Mouse (Mus musculus) limb, embryonic 14.5 days (tissue): Measurements from ENCODE around the gene Tle6. TPM values are rescaled to one million over a fixed set of nuclear protein-coding genes. Genes with fewer than 3 reads are reported as not detected.

Source experiments
- ATAC-seq: fragments of 200-750 bp; cut with Nextera tagmentation; 2 replicates; pipeline ENCODE4 v1.8.0; 2017; ENCODE audit warnings: low read depth, moderate number of reproducible peaks, moderate TSS enrichment; ENCODE audit not compliant: low FRiP score
- DNase-seq: peaks from one replicate; pipeline ENCODE4 v3.0.0-alpha.2; 2015; ENCODE audit warnings: low spot score
- H3K27ac ChIP-seq: fragments of 300-500 bp; sonication (generic); replicated peaks from 2 replicates; pipeline ENCODE4 v1.5.1; 2014; ENCODE audit warnings: low read depth, mild to moderate bottlenecking, low read length, moderate library complexity, mixed read lengths
- H3K27me3 ChIP-seq: fragments of 300-500 bp; sonication (generic); 2 replicates; pipeline ENCODE4 v1.6.1; 2014; ENCODE audit warnings: low read length, mixed read lengths; ENCODE audit not compliant: control insufficient read depth, insufficient read depth
- H3K36me3 ChIP-seq: fragments of 300-500 bp; sonication (generic); 2 replicates; pipeline ENCODE4 v1.6.1; 2014; ENCODE audit warnings: mild to moderate bottlenecking, low read length, moderate library complexity, mixed read lengths; ENCODE audit not compliant: control insufficient read depth, insufficient read depth
- H3K4me1 ChIP-seq: fragments of 300-500 bp; sonication (generic); 2 replicates; pipeline ENCODE4 v1.6.1; 2014; ENCODE audit warnings: antibody characterized with exemption, low read length, mixed read lengths; ENCODE audit not compliant: control insufficient read depth, insufficient read depth
- H3K4me2 ChIP-seq: fragments of 300-500 bp; sonication (generic); replicated peaks from 2 replicates; pipeline ENCODE4 v1.6.1; 2014; ENCODE audit warnings: low read depth, mild to moderate bottlenecking, low read length, moderate library complexity; ENCODE audit not compliant: severe bottlenecking
- H3K4me3 ChIP-seq: fragments of 300-500 bp; sonication (generic); replicated peaks from 2 replicates; pipeline ENCODE4 v1.5.1; 2014; ENCODE audit warnings: low read length
- H3K9ac ChIP-seq: fragments of 300-500 bp; sonication (generic); 2 replicates; pipeline ENCODE4 v1.6.1; 2014; ENCODE audit warnings: mild to moderate bottlenecking, low read depth, low read length, moderate library complexity; ENCODE audit not compliant: severe bottlenecking
- H3K9me3 ChIP-seq: fragments of 300-500 bp; sonication (generic); 2 replicates; pipeline ENCODE4 v1.6.1; 2016; ENCODE audit warnings: low read length; ENCODE audit not compliant: control insufficient read depth
- POLR2A ChIP-seq: fragments of 200-500 bp; IDR thresholded peaks from 2 replicates; pipeline ENCODE4 v1.8.0; 2012; ENCODE audit warnings: inconsistent platforms, mild to moderate bottlenecking, moderate library complexity, borderline replicate concordance; ENCODE audit not compliant: insufficient read depth, insufficient read length; ENCODE audit errors: extremely low read depth
- WGBS: fragments of 180-500 bp; shearing (Covaris S2); extraction: QIAGEN DNeasy Blood & Tissue Kit; methylation state at CpG from one replicate; pipeline ENCODE4 v1.1.7; 2014; 5-methylcytosine and 5-hydroxymethylcytosine counted together
- polyA plus RNA-seq, 2 experiments: library from polyadenylated mRNA; depleted of rRNA in 1 of 2; stranded (reverse) in 1 of 2; unstranded in 1 of 2; fragments of >200 nt; fragmentation: Nextera tagmentation in 1 of 2; extraction: Ambion mirVana in 1 of 2; gene quantifications; 2 replicates each; pipeline versions ENCODE4 v1.2.1 to v1.2.3; 2012 to 2014

The Tle6 gene
- polyA plus RNA-seq, 2 experiments = 9.2 to 24.2 TPM

DNA sequence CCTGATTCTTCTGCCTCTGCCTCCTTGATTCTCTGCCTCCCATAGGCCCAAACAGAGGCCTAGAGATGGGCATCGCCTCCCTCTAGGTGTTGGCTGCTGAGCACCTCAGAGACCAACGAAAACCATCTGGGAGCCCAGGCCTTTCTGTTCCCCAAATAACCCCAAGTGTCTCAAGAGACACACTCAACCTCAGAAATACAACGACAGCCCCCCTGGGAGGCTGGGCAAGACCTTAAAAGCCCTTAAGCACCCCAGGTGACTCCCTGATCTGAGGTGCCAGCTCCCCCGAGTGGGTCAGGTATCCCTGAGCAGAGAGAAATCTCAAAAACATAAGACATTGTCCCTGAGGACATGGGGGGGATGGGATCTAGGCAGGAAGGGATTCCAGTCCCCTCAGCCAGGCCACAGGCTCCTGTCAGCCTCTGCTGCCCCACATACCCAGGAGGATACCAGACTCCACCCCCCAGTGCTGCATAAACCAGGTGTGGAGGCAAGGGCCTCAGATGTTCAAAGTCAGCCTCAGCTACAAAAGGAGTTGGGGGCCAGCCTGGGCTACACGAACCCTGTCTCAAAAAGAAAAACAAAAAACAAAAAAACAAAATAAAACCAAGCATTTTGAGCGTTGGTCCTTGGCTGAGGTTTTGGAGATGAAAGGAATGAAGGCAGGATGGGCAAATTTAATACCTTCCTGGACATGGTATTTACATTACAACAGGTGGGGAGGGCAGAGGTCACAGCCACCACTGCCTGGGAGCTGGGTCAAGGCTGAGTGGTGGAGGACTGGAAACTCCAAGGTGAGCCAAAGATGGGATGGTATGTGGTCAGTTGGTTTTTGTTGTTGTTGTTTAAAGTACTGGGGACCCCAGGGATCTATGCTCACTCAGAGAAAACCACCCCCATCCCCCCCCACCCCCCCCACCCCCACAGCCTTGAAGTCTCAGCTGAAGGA is 46.8 kb downstream of the Tle6 start:
- Histone ChIP-seq H3K4me1 (peaks cover 11% of the 10 kb centered on the region), H3K4me3 (no peak overlapping the region), H3K27ac (no peak overlapping the region), H3K9me3 (no peaks in the 10 kb centered on the region), H3K4me2 (no peak overlapping the region), H3K27me3 (no peaks in the 10 kb centered on the region), H3K36me3 (no peaks in the 10 kb centered on the region), H3K9ac (no peak overlapping the region)
- no peak for DNase-seq
- no peak for TF ChIP-seq POLR2A
- ATAC-seq = no peak
- 71% methylated on average over 6 of the region's 6 CpGs for WGBS

DNA sequence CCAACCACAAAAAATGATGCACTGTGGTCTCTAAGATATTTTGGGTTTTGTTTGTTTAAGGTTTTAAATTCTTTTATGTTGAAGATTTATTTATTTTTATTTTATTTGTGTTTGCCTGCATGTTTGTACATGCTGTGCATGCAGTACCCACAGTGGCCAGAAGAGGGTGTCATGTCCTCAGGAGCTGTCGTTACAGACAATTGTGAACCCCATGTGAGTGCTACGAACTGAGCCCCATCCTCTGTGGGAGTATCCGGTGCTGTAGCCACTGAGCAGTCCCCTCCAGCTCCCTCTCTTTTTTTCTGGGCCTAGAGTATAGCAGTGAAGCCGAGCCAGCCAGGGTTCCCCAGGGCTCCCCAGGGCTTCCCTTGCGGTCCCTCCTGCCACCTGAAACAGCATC is 47.6 kb downstream of the Tle6 start:
- H3K4me2 ChIP-seq = no peak overlapping the region
- H3K27ac ChIP-seq = no peak overlapping the region
- no peak overlapping the region for H3K4me3 ChIP-seq
- no peaks in the 10 kb centered on the region for H3K27me3 ChIP-seq
- H3K36me3 ChIP-seq = no peaks in the 10 kb centered on the region
- no peak overlapping the region for H3K9ac ChIP-seq
- no peaks in the 10 kb centered on the region for H3K9me3 ChIP-seq
- DNase-seq (no peak), ATAC-seq (no peak)
- 88% methylated on average over 5 of the region's 5 CpGs for WGBS
- peaks cover 7% of the 10 kb centered on the region for H3K4me1 ChIP-seq
- TF ChIP-seq POLR2A = no peak

DNA sequence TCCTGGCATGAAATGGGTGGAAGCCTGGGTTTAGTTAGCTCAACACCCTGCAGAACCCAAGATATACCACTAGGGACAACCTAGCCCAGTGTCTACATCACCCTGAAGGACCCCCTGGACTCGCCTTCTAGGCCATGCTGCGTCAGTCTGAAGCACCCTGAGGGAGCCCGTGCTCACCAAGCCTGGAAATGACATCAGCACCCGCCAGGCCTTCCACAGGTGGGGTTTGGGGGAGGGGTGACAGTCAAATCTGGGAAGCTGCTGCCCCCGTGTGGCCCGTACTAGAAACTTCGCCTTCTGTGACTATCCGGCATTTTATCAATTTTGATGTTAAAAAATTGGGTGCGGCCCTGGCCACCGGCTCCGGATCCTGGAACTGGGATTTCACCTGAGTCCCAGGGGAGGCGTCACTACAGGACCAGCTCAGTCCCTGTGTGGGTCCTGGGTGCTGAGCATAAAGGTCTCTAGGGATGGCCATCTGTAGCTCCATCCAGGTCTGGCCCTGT is 49.2 kb downstream of the Tle6 start:
- TF ChIP-seq POLR2A = no peak
- 3% methylated on average over 12 of the region's 12 CpGs for WGBS
- no peak overlapping the region for H3K4me2 ChIP-seq

DNA sequence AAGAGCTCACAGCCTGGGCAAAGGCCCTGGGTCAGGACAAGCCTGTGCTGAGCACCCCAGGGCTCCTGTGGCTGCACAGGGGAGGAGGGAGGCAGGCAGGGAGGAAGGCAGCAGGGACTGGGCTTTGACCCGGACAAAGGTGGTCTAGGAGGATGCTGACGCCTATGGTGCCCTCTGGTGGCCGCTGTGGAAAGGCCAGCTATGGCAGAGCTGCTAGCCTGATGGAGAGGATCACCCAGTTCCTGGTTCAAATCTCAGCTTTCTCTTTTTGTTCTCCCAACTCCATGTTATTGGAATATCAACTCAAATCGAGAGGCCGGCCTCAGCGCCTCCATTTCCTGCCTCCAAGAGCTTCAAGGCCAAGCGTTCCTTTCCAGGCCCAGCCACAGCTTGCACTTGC is 50.6 kb downstream of the Tle6 start:
- Histone ChIP-seq H3K27me3 (no peaks in the 10 kb centered on the region), H3K27ac (no peak overlapping the region), H3K4me2 (no peak overlapping the region), H3K4me1 (peaks cover 7% of the 10 kb centered on the region), H3K9ac (no peak overlapping the region), H3K4me3 (no peak overlapping the region), H3K36me3 (no peaks in the 10 kb centered on the region), H3K9me3 (no peaks in the 10 kb centered on the region)
- ATAC-seq = no peak
- DNase-seq = no peak
- no peak for TF ChIP-seq POLR2A
- 11% methylated on average over 6 of the region's 7 CpGs for WGBS

More for the DNA sequence above, 49.2 kb downstream of the Tle6 start:
- Histone ChIP-seq H3K27me3 (no peaks in the 10 kb centered on the region), H3K27ac (0 out of 2 replicates have a peak overlapping the region, but pooled peaks have one; percentile 58), H3K4me1 (peaks cover 7% of the 10 kb centered on the region), H3K4me3 (no peak overlapping the region), H3K9ac (no peak overlapping the region), H3K36me3 (no peaks in the 10 kb centered on the region), H3K9me3 (no peaks in the 10 kb centered on the region)
- ATAC-seq (peak; percentile 88), DNase-seq (peak; percentile 84)

DNA sequence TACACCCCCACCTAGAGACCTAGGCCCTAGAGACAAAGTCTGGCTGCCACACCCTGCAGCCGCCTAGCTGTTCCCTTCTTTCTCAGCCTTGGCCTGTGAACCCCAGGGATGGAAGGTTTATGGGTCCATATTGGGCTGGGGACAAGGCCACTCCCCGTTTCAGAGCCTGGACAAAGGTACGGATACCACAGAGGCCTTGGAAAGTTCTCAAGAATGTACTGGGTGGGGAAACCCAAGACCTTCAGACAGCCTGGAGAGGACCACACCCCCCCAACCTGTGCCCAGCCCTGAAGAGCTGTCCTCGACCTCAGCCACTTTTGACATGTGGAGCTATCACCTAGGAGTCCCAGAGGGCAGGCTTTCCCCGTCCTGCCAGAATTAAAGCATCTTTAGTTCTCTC is 51.9 kb downstream of the Tle6 start:
- Histone ChIP-seq H3K4me1 (peaks cover 10% of the 10 kb centered on the region), H3K27me3 (no peaks in the 10 kb centered on the region), H3K27ac (no peak overlapping the region), H3K36me3 (no peaks in the 10 kb centered on the region), H3K4me3 (no peak overlapping the region), H3K4me2 (no peak overlapping the region), H3K9me3 (no peaks in the 10 kb centered on the region), H3K9ac (no peak overlapping the region; the same call in 1 of the 2 replicates)
- DNase-seq (no peak), ATAC-seq (no peak)
- WGBS = 66% methylated on average over 5 of the region's 5 CpGs
- no peak for TF ChIP-seq POLR2A
